Mouse (Mus musculus) cerebral cortex, adult 2 months (tissue): ENCODE measurements around the gene Slc24a3.

Source experiments
- WGBS: fragments of 180-500 bp; shearing (Covaris S2); methylation state at CpG from one replicate; pipeline ENCODE4 v1.1.7; 2018; 5-methylcytosine and 5-hydroxymethylcytosine counted together

The Slc24a3 gene

DNA sequence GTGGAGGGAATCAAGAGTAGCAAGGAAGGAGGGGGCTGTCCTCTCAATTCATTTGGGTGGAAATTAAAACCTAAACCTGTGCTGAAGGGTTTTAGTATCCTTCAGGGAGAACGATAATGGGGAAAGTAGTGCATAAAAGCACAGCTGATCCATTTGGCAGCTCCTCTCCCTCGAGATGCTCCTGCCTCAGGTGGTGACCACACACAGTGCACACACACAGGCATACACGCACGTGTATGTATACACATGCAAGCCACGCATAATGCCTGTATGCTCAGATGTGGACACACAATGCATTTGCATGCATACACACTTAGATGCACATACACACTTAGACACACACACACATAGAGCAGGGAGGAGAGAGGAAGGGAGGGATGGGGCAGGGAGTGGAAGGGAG, 206.2 kb downstream of the Slc24a3 start:
- 86% methylated on average over 5 of the region's 5 CpGs for WGBS

DNA sequence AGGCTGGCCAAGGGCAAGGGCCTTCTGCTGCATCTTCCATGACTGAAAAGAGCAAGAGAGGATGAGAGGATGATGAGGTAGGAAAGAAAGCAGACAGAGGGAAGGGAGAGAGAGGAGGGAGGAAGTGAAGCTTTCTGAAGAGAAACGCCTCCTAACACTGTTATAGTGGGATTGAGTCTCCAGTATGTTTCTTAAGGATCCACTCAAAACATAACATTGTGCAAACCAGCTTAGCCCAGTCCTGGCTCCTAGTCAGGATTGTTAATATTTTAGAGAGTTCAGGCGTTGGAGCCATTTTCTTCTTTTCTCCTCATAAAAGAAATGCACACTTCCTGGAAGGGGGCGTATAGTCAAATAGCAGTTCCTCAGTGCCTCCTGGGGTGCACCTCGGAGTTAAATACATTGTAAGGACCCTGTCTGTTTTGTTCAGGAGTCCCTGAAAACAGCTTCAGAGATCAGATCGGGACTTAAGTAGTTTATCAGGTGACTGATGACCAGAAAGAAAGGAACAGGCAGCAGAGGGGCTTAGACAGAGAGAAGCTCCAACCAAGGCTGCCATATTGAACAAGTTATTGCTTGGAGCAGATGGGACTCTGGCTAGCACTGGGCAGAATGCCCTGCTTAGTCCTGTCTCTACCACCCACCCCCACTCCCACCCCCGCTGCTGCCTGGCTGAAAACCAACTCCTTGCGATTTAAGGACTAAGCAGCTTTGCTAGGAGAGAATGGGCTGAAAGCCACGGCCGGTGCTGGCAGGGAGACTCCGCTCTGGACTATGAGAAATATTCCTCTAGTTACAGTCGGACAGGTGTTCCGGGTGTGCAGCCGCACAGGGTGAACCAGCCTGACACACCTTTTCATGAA, 215.6 kb downstream of the Slc24a3 start:
- WGBS, result 31% methylated on average over 13 of the region's 13 CpGs

DNA sequence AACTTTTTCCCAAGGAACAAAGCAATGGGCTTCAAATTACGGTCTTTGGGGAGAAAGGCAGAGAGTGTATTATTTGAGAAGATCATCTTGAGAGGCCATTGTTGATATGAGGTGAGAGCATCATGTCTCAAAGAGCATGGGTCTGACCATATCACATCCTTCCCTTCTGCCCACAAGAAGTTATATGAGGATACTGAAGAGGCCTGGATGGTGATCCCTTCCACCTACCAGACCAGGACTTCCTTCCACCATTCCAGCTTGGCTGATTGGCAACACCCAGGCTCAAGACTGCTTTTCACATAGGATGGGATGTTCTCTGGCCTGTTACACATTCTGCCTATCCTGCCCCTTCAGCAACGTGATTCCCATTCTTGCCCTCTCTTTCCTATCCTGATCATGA, 216.7 kb downstream of the Slc24a3 start:
- 94% methylated on average over 2 of the region's 2 CpGs for WGBS

DNA sequence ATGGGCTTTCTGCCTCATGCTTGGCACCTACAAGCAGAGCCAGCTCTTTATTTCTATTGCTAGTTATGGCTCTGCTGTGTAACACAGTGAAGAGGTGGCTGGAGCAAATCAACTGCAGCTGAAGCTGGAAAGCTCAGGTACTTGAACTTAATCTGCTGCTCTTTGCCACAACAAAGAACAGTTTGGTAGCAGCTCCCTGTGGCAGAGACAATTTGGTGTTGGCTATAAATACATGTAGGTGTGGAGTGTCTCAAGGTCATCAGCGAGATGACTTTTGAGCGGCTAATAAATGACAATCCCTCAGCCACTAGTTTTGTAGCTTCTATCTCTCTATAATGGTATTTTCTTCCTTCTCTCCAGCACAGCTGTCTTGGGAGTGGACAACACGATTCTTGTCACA, 217.7 kb downstream of the Slc24a3 start:
- 87% methylated on average over 3 of the region's 3 CpGs for WGBS

DNA sequence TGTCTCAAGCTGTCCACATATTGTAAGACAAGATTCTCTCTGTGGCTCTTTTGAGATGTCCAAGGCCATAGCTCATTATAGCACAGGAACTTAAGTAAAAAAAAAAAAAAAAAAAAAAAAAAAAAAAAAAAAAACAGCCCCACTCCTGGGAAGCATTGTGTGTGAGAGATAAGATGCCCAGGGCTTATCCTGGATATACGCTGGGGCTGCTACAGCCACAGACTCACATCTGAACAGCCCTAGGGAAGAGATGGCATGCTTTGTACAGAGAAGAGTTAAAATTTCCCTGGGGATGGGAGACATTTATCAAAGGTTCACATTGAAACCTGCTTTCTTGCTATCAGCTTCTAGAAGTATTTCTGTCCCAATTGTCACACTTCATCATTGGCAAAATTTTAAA, 218.2 kb downstream of the Slc24a3 start:
- WGBS, result 82% methylated on average over 1 of the region's 1 CpGs

DNA sequence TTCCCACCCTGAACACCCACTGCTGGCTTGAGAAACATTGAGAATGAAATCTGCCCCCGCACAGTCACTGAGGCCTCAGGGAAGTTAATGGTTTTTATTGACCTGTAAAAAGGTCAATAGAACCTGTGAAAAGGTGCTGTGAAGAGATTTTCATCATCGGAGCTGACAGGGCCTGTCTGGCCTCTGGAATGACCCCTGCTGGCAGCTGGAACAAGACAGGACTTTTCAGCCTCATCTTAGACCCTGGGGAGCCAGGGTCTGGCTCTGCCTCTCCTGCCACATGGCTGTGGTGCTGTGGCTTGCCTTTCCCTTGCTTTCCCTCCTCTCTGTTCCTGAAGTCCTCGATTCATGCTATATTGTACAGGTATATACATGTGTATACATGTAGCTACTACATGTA, 228.2 kb downstream of the Slc24a3 start:
- 82% methylated on average over 3 of the region's 3 CpGs for WGBS

DNA sequence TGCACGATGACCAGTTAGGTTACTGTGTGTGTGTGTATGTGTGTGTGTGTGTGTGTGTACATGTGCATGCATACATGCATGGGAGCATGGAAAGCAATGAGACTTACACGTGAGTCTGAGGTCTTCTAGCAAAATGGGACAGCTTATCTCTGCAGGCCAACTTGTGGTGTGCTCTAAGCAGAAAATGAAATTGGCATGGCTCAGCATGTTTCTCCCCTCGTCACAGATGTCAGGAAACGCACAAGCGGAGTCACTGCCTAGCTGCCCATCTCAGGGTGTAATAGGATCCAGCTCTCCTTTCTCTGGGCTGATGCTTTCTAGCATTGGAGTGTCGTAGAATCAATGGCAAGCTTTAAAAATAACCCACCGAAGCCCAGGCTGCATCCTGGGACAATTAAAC, 229.0 kb downstream of the Slc24a3 start:
- WGBS, result 75% methylated on average over 7 of the region's 7 CpGs

DNA sequence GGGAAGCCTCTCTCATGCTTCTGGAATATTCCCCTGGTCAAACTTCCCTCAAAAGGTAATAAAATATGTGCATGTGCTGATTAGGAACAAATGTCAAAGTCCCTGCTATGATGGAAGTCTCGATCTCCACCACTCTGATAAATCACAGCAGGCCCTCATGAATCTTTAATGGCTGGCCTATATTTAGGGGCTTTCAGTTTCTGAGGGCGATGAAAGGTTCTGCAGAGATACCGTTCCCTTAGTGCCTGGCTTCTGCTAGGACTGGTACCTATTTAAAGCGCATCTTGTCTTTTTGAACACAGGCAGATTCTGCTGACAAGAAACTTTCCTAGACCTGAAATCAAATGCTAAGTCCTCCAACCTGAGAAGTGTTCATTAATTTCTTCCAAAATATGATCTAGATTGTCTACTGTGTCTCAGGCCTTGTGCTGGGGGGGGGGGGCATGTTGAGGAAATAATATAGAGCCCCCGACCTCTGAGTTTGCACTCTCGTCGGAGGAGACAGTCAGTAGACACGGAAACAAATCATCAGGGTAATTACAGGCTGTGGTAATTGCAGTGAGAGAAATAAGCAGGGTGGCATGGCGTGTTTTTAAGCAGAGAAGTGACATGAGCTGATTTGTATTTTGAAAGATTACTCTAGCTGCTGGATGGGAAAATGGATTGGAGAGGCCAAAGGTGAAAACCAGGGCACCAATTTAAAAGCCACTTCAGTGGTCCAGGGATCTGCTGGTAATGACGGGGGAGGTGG, 230.1 kb downstream of the Slc24a3 start:
- 57% methylated on average over 10 of the region's 10 CpGs for WGBS

DNA sequence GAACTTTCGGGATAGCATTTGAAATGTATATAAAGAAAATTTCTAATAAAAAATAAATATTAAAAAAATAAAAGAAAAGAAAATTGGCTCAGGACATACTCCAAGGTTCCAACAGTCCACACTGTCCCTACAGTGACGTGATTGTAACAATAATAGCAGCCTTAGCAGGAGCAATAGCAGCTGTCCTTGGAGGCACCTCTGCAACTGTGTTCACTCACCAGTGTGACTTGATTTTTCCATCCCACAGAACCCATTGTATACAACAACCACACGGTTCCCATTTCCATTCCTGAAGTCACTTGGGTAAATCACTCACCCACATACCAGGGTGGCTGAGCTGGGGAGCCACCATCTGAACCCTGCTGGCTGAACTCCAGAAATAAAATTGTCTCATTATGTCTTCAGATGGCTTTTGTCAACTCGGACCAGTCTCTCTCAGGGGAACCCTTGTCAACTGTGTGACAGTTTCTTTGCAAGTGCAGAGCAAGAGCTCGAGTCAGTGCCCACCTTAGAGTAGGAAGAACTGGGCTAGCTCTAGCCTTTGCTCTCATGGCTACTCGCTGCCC, 233.8 kb downstream of the Slc24a3 start:
- WGBS, result 72% methylated on average over 6 of the region's 6 CpGs

DNA sequence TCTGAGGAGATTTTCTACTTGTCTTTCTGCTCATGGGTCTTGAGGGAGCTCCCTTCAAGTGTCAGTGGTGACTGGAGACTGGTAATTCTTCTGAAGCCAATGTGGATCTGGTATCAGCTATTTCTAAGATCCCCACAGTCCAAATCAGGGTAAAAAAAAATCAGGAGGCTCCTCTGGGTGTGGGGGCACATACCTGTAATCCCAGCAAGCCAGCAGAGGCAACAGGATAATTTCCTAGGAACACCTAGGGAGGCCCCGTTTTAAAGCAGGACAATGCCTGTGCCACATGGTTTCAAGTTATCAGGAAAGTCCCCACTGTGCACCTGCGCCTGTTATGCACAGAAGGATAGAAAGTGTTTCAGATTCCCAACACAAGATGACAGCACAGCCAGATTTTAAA, 234.4 kb downstream of the Slc24a3 start:
- 84% methylated on average over 2 of the region's 2 CpGs for WGBS

DNA sequence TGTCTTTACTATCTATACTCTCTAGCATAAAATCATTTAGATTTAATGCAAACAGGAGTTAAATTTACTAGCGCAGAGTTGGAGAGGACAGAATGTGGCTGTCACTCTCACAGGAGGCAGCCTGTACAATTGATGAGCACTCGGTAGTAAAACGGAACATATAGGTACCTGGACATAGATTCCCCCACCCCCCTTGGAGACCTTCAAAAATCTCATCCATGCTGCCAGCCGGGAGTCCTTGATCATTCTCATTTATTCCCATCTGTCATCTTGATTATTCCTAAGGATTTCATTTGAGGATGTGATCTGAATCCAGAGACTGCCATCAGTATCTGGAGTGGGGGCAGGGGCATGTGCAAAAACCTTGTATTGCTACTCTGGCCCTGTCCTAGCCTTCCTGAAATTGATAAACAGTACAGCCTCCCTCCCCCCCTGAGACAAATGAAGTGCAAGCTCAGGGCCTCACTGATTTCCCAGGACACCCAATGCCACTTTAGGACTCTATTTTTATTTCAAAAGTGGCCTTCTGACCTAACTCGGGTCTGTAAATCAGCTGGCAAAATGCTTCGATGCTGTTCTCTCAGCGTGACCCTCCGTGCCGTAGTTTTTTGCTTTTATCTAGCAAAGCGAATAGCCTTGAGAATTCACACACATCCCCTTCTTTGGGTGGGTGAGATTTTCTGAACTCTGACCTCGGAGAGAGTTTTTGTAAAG, 237.4 kb downstream of the Slc24a3 start:
- 80% methylated on average over 11 of the region's 11 CpGs for WGBS

DNA sequence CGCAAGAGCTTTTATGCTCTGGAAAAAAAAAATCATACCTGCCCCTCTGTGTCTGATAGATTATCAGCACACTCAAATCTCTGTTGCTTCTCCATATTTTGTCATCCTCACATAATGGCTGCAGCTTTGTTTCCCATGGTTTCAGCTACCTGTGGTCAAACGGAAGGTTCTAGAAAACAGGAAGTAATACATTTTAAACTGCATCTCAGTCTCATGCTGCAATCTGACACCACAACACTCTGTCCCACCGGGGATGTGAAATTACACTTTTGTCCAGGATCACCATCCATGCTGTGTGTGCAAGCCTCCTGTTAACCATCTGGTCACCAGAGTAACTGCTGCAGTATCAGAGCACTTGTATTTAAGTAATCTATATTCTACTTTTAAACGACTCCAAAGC, 238.2 kb downstream of the Slc24a3 start:
- 69% methylated on average over 4 of the region's 4 CpGs for WGBS

DNA sequence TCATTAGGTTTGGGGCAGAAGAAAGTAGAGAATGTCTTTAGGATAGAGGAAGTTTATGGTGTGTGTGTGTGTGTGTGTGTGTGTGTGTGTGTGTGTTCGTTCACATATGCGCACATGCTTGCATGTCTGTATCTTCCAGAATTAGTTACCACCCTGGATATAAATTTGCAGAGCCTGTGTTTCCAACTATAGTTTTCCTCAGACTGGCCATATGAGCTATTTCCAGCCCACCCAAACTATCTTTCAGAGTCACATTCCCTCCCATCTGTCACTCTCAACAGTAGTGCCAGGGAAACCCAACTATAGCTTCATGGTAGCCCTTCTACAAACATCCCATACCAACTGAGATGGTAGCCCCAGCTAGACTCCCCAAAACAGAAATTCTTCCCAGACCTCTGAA, 250.2 kb downstream of the Slc24a3 start:
- WGBS, result 41% methylated on average over 2 of the region's 2 CpGs

DNA sequence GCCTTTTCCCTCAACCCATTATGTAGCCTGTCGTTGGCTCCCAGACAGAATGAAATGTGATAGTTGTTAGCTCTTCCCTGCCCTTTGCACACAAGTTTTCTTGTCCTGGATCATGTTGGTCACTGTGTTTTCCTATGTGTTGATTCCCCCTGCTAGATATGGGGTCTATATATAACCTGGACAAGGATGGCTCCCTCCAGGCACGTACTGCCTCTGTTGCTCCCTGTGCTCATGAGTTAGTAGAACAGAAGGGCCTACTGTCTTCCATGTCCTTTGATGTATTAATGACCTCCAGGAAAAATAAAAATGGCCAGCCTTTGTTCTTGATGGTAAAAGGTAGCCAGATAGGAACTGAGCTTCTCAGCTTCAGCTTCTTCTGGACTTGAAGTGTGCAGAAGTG, 251.5 kb downstream of the Slc24a3 start:
- WGBS, result 78% methylated on average over 2 of the region's 2 CpGs

DNA sequence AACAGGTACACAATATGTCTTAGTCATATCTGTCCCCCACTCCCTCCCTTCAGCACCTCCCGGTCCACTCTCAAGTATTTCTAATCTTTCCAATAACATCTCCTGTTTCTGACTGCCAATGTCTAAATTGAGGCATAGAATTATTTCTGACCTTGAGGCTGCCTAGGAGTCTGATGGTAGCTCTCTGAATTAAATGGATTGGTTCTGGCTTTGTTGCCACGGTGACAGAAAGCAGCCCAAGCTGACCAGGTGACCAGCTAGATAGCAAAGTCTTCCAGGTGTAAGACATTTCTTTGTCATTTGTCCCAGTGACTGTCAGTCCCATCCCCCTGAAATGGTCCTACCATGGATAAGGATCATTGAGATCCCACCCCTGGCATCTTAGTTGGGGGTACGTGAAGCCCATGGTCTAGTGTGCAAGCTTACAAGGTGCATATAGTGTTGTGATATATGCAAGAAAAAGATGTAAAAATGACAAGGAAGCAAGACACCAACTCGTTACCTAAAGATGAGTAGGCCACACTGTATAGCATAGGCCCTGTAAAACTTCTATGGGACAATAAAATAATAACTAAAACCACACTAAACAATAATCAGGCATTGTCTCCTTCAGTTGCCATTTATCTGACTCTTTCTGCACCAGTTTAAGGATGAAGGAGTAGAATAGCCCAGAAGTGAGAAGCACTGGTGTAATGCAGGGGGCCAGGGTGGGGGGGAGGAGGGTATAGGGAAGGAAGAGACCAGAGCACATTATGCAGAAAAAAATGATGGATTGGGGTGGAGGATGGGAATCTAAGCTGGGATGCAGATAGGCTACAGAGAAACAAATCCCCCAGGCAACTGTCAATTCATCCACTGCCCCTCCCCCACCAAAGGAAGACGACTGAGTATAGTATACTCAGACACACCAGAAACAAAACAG, 253.7 kb downstream of the Slc24a3 start:
- WGBS, result 79% methylated on average over 5 of the region's 5 CpGs

DNA sequence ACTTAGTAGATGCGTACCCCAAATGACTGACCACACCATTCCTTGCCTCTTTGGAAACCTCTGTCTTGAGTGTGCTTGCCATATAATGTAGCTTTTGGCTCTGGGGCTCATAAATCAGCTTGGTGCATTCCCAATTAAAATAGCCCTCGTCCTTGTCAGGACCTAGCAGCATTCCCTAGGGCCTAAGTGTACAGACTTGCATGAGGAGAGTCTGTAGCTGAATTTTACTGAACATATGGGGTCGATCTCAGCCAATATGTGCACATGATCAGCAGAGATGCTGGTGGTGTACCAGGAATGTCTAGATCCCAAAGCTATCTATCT, 254.3 kb downstream of the Slc24a3 start:
- 73% methylated on average over 3 of the region's 3 CpGs for WGBS

DNA sequence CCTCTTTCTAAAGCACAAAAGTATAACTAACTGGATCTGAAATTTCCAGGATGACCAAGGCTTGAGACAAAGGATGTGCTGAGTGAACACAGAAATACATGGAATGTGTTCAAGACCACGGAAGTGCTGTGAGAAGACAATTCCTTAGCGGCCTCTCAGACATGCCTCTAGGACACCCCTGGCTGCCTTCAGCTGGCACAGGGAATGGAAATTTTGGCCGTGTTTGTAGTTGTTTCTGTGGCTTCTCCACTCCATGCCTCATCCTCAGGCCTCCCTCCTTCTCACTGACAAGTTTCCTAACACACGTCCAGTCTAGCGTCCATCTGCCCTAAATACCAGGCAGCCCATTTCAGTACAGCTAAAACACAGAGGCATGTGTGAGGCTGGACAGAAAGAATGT, 262.4 kb downstream of the Slc24a3 start:
- 77% methylated on average over 5 of the region's 5 CpGs for WGBS

DNA sequence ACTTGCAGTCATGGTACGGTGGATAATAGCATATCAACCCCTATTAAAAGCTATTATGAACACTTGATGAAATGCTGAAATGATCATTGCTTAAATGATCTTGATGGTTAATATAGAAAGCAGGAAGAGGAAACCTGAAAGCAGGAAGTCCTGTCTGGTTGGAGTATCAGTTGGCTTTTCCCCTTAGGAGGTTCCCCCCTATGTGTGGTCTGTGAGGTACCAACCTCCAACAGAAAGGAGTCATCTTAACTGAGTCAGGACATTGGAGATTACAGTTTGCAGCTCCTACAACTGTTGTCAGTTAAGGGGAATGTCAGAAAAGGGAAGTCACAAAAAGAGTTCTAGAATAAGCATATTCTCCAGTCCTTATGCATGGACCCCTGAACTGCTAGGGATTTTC, 266.5 kb downstream of the Slc24a3 start:
- 100% methylated on average over 1 of the region's 1 CpGs for WGBS

DNA sequence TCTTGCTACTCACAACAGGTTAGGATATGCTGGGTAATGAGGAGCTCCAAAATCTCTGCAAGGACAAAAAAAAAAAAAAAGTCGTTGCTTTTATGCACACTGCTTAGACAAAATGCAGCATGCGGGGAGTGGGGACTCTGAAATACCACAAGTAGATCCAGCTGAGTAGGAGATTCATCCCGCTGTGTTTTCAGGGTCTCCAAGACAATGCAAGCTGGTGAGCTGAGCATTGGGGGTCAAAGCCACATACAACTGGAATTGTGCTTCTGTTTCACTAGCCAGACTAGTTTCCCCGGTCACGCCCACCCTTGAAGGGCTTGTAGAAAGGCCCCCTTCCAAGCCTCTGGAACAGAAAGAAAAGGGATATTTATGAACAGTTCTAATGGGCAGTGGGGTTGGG, 270.8 kb downstream of the Slc24a3 start:
- 64% methylated on average over 5 of the region's 5 CpGs for WGBS

DNA sequence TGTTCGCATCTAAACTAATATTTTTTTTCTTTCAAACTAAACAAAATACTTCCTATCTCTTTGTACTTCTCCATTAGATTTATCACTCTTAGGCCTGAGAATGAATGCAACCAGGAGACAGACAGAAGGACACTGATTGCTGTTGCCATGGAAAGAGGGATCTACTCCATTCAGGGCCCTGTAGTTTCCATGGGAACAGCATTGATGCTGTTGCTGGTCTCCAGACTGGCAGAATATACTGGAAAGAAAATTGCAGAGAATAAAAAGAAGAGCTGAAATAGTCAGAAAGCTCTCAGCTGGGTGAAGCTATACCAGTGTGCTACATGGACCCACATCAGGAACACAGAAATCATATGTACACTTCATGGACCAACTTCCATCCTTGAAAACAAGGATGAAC, 272.2 kb downstream of the Slc24a3 start:
- WGBS, result 100% methylated on average over 1 of the region's 1 CpGs

DNA sequence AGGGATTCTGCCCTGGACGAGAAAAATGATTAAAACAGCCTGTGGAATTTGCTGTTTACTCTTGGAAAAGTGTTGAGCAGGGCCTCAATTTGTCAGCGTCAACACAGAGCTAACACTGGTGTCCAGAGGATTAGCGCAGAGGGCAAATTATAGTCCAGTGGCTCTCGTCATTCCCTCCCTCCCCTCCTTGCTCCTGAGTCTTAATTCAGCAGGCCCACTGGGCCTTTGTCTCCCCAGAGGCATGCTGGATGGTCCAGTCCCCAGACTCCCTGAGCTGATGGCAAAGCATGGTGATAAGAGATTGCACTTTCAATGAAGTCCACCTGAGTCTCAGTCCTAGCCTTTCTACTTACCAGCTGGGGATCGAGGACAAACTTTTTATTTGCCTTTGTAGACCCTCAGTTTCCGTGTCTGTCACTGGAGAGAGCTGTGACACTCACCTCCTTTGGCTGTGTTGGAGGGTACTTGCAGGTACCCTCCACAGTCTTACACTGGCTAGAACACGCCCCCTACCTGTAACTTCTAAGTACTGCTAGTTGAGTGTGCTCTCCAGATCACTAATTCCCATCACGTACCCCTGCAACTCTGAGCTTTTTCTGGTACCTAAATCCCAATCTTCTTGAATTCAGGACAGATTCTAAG, 289.7 kb downstream of the Slc24a3 start:
- 69% methylated on average over 8 of the region's 8 CpGs for WGBS
